Mouse (Mus musculus) thymus, postnatal 25 days (tissue): ENCODE measurements around the gene Pdss2.

ENCODE experiments used
- DNase-seq: peaks from one replicate; pipeline ENCODE4 v3.0.0; 2022

Gene Pdss2

GRCm38 (mm10) chr10:43220910-43221625 lies at the start of gene Pdss2:
Gene Pdss2, plus strand, starts transcription at chr10:43221486.
- DNase-seq = peak; percentile 93

- DNase-seq = no peak
These were observed 49.2 kb upstream of the Pdss2 start for GRCm38 (mm10) chr10:43172066-43172465.

DNA sequence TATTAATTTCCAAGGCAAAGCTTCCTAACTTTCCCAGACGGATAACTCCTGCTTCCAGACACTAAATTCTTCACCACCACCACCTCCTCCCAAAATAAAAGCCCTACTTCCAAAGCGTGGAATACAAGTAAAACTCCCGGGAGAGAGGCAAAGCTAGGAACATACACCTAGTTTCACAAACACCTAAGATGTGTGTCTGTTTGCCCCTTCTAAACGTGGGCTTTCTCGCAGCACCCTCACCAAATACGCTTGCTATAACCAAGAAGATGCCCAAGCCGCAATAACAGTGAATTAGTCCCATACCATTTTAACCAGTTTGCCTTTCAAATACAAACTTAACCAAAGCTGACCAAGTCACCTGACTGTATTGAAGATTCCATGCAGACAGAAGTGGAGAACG lies 48.7 kb upstream of the Pdss2 start:
- DNase-seq = no peak

GRCm38 (mm10) chr10:43173141-43173827 lies 48.0 kb upstream of the Pdss2 start:
- peak; percentile 6 for DNase-seq

- DNase-seq = no peak
These were observed 47.4 kb upstream of the Pdss2 start for GRCm38 (mm10) chr10:43173828-43174325.

DNA sequence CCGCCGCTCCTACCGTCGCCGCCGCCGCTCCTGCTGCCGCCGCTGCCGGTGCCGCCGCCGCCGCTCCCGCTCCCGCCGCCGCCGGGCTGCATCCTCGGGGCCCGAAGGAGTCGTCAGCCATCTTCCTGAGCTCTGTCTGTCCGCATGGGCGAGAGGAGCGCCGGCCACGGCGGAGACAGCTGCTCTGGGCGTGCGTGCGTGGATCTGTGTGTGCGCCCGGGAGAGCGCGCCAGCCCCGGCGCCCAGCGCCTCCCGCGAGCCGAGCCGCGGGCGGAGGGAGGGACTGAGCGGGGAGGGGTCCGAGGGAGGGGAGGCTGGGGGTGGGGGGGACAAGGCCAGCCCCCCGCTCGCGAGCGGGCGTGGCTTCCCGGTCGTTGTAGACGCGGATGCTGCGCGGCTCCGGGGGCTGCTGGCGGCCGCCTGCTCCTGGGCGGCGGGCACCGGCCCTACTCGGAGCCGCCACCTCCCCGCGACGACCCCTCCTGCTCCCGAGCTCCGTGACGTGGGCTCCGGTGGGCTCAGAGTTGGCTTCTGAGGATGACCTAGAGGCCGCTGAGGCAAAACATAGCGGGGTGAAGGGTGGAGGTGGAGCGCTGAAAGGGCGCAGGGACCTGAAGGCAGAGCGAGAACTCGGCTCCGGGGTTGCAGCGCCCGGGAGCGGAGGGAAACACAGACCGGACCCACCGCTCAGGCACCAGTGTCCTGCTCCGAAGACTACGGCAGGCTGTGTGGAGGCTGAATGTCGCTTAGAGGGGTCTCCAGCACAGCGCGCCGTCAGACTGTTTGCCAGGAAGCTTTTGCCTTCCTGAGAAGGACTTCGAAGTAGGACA lies 46.7 kb upstream of the Pdss2 start, which contains the start of the genes Sobp and 9030612E09Rik:
Sobp (minus strand) TSS at position 205 of the 830 bp plus-strand sequence.
9030612E09Rik (plus strand) TSS at position 379 of the 830 bp plus-strand sequence.
- peak; percentile 18 for DNase-seq

- DNase-seq = no peak
These were observed 46.1 kb upstream of the Pdss2 start for GRCm38 (mm10) chr10:43175156-43175601.

- no peak for DNase-seq
These were observed 40.9 kb upstream of the Pdss2 start for GRCm38 (mm10) chr10:43180313-43180912.

DNA sequence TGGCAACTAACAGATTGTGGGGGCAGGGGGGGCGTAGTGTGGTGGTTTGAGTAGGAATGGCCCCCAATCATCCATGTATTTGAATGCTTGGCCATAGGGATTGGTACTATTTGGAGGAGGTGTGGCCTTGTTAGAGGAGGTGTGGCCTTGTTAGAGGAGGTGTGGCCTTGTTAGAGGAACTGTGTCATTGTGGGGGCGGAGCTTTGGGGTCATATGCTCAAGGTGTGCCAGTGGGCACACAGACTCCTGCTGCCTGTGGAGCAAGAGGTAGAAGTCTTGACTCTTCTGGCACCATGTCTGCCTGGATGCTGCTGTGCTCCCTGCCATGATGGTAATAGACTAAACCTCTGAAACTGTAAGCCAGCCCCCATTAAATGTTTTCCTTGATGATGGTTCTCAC lies 21.1 kb upstream of the Pdss2 start:
- no peak for DNase-seq

- no peak for DNase-seq
These were observed 17.4 kb upstream of the Pdss2 start for GRCm38 (mm10) chr10:43203865-43204264.

GRCm38 (mm10) chr10:43211866-43212265 lies 9.4 kb upstream of the Pdss2 start:
- DNase-seq = peak; percentile 59

DNA sequence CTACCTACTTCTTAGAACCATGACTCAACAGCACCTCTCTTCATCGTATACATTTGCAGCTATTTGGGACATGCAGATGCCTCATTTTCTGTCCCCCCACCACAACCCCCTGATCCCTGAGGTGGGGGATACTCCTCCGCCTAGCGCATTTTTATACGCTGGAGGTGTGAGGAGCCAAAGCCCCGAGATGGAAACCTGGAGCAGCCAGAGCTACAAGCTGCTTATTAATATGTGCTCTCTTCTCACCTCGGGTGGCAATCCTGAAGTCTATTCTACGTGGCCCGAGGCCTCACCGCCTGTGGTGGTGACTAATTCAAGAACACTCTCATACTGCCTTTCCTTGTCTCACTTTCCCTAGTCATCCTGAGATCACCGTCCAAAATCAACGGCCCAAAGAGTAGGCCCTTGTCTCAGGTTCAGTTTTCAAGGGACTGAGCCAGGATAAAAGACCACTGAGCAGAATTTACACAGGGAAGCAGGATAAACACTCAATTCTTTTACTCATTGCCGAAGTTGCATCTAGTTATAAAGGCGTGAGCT lies 3.9 kb upstream of the Pdss2 start:
- no peak for DNase-seq

GRCm38 (mm10) chr10:43220479-43220878 lies 807 bp upstream of the Pdss2 start:
- no peak for DNase-seq

DNA sequence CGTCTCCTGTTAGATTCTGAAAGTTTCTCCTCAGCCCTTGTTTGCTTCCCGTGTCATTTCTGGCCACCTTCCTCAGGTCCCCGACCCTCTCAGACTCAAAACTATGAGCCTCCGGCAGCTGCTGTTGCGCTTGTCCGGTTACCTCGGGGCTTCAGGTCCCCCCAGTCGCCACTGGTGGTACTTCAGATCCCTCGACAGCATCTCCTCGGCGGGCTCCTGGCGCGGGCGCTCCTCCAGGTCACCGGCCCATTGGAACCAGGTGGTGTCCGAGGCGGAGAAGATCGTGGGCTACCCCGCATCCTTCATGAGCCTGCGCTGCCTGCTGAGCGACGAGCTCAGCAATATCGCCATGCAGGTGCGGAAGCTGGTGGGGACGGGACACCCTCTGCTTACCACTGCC lies 373 bp downstream of the Pdss2 start:
- no peak for DNase-seq

- DNase-seq = no peak
These were observed 2.1 kb downstream of the Pdss2 start for GRCm38 (mm10) chr10:43223391-43223790.

- DNase-seq = no peak
These were observed 5.1 kb downstream of the Pdss2 start for GRCm38 (mm10) chr10:43226391-43226790.

DNA sequence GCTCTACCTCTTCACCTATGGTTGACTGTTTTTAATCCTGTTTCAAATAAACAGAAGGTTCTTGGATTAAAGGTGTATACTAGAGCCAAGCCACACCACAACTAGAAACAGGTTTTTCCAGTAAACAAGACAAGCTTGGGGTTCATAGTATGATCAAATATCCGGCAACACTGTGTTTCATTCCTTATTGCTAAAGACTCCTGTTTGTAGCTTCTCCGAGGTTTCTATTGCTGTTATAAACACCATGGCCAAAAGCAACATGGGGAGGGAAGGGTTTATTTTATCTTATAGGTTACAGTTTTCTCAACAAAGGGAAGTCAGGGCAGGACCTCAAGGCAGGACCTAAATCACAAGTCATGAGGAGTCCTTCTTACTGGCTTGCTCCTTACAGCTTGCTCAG lies 8.0 kb downstream of the Pdss2 start:
- DNase-seq = no peak

GRCm38 (mm10) chr10:43234522-43234921 lies 13.2 kb downstream of the Pdss2 start:
- no peak for DNase-seq

- no peak for DNase-seq
These were observed 13.7 kb downstream of the Pdss2 start for GRCm38 (mm10) chr10:43235011-43235410.

DNA sequence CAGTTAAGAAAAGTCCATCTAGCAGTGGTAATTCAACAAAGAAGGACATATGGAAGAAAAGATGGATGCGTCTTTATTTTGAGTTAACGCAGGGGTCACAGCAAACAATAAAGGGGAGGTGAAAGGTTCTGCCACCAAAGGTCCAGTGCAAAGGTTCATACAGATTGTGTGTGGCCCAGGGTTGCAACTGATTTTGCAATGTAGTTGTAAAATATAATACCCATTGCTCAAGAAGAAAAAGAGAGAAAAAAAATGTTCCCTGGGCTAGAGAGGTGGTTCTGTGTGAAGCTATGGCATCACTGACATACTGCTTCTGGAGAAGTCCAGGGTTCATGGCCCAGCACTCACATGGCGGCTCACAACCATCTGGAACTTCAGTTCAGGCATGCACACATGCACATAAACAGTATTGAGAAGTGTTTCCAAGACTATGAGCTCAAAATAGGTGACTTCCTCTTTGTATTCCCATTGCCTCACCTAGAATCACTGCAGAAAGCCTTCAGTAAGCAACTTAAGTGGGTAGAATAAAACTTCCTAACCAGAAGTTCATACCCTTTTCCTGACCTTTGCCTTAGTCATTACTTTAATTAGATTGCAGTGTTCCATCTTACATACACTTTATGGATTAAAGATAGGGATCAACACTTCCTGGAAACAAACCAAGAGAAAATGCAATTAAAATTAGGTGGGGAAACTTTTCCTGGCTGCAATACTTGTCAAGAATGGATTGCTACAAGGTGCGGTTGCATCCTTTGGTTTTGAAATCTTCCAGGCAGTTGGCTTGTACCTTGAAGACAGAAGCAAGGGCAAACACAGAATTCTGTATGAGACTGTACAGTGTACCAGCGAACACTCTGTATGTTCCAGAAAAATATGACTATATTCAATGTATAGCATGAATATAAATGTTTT lies 14.7 kb downstream of the Pdss2 start:
- no peak for DNase-seq

DNA sequence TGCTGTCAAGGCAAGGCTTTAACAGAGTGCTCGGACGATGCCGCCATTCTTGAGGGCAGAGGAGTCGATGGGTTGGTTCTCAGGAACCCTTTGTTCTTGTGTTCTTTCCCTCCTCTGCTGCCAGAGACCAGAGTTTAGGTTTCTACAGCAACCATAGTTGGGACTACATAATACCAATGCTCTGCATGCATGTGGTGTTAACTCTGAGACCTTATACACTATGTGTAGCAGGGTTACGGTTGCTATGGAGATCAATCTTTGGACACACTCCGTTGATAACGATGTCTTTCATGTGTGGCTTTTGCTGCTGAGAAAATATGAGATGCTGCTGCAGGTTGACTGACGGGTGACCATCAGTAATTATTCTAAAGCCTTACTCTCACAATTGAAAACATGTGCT lies 20.9 kb downstream of the Pdss2 start:
- DNase-seq = no peak
